Mouse (Mus musculus) forebrain, postnatal 0 days (tissue): ENCODE data around the gene Coq10b. TPM values are rescaled to one million over a fixed set of nuclear protein-coding genes. Genes with fewer than 3 reads are reported as not detected.
A peak's percentile ranks its signal among the peaks of the same experiment; 100 is the strongest.

Experiments
- ATAC-seq: fragments of 200-750 bp; cut with Nextera tagmentation; 2 replicates; pipeline ENCODE4 v1.8.0; 2017; ENCODE audit warnings: mild to moderate bottlenecking, moderate library complexity
- DNase-seq: peaks from one replicate; pipeline ENCODE4 v3.0.0-alpha.2; 2015
- H3K27ac ChIP-seq: fragments of 300-500 bp; sonication (generic); 2 replicates; pipeline ENCODE4 v1.5.1; 2014; ENCODE audit warnings: low read depth, mild to moderate bottlenecking, antibody characterized with exemption, low read length, moderate library complexity, mixed read lengths
- H3K27me3 ChIP-seq: fragments of 300-500 bp; sonication (generic); 2 replicates; pipeline ENCODE4 v1.6.1; 2014; ENCODE audit warnings: mild to moderate bottlenecking, low read length, mixed read lengths; ENCODE audit not compliant: insufficient read depth
- H3K36me3 ChIP-seq: fragments of 300-500 bp; sonication (generic); 2 replicates; pipeline ENCODE4 v1.6.1; 2014; ENCODE audit warnings: mild to moderate bottlenecking, moderate library complexity; ENCODE audit not compliant: insufficient read depth
- H3K4me1 ChIP-seq: fragments of 300-500 bp; sonication (generic); 2 replicates; pipeline ENCODE4 v1.6.1; 2014; ENCODE audit warnings: antibody characterized with exemption; ENCODE audit not compliant: insufficient read depth
- H3K4me2 ChIP-seq: fragments of 300-500 bp; sonication (generic); 2 replicates; pipeline ENCODE4 v1.6.1; 2014; ENCODE audit warnings: low read depth, mild to moderate bottlenecking, moderate library complexity
- H3K4me3 ChIP-seq: fragments of 300-500 bp; sonication (generic); 2 replicates; pipeline ENCODE4 v1.5.1; 2014; ENCODE audit warnings: low read depth, low read length, mixed read lengths
- H3K9ac ChIP-seq: fragments of 300-500 bp; sonication (generic); 2 replicates; pipeline ENCODE4 v1.6.1; 2014; ENCODE audit warnings: mild to moderate bottlenecking
- H3K9me3 ChIP-seq: fragments of 300-500 bp; sonication (generic); 2 replicates; pipeline ENCODE4 v1.6.1; 2016; ENCODE audit warnings: low read length
- CTCF ChIP-seq: sonication (generic); IDR thresholded peaks from 2 replicates; pipeline ENCODE4 v1.5.1; 2016; ENCODE audit warnings: antibody characterized with exemption, control low read depth, low read depth
- WGBS: fragments of 180-500 bp; shearing (Covaris S2); extraction: QIAGEN DNeasy Blood & Tissue Kit; methylation state at CpG from one replicate; pipeline ENCODE4 v1.1.7; 2014; 5-methylcytosine and 5-hydroxymethylcytosine counted together
- polyA plus RNA-seq: library from polyadenylated mRNA; unstranded; fragments of >200 nt; fragmentation: Nextera tagmentation; extraction: Ambion mirVana; gene quantifications from 2 replicates; pipeline ENCODE4 v1.2.1, GENCODE M21; 2015
- total RNA-seq: library from RNA; depleted of rRNA; stranded (reverse); fragments of >200 nt; gene quantifications from 2 replicates; pipeline ENCODE4 v1.2.3, GENCODE M21; 2014

Gene Coq10b
- total and polyA plus RNA-seq, 2 experiments from 2014 or later, result 26.1 to 27.0 TPM

GRCm38 (mm10) chr1:55076395-55076743 lies 23.8 kb downstream of the Coq10b start:
- DNase-seq, result no peak
- Histone ChIP-seq H3K4me1 (no peaks in the 10 kb centered on the region), H3K4me3 (no peak overlapping the region), H3K9ac (no peak overlapping the region), H3K36me3 (peaks cover 47% of the 10 kb centered on the region), H3K4me2 (no peak overlapping the region), H3K9me3 (no peaks in the 10 kb centered on the region), H3K27me3 (no peaks in the 10 kb centered on the region), H3K27ac (no peak overlapping the region)
- TF ChIP-seq CTCF, result no peak
- ATAC-seq, result no peak

GRCm38 (mm10) chr1:55076849-55077516 lies 24.4 kb downstream of the Coq10b start:
- 90% methylated on average over 2 of the region's 2 CpGs for WGBS
- no peaks in the 10 kb centered on the region for H3K27me3 ChIP-seq
- no peaks in the 10 kb centered on the region for H3K4me1 ChIP-seq
- peaks cover 46% of the 10 kb centered on the region for H3K36me3 ChIP-seq
- no peak for TF ChIP-seq CTCF
- DNase-seq, result no peak
- no peak overlapping the region for H3K4me3 ChIP-seq
- no peak overlapping the region for H3K4me2 ChIP-seq
- no peak overlapping the region for H3K27ac ChIP-seq
- ATAC-seq, result no peak
- H3K9ac ChIP-seq, result no peak overlapping the region
- no peaks in the 10 kb centered on the region for H3K9me3 ChIP-seq

- DNase-seq, result no peak
- no peaks in the 10 kb centered on the region for H3K27me3 ChIP-seq
- no peak overlapping the region for H3K9ac ChIP-seq
- no peak for TF ChIP-seq CTCF
- H3K4me3 ChIP-seq, result no peak overlapping the region
- no peak overlapping the region for H3K4me2 ChIP-seq
- no peaks in the 10 kb centered on the region for H3K9me3 ChIP-seq
- no peaks in the 10 kb centered on the region for H3K4me1 ChIP-seq
- ATAC-seq, result no peak
- peaks cover 52% of the 10 kb centered on the region for H3K36me3 ChIP-seq
- WGBS, result 94% methylated on average over 4 of the region's 4 CpGs
- H3K27ac ChIP-seq, result no peak overlapping the region
These were observed 27.1 kb downstream of the Coq10b start for GRCm38 (mm10) chr1:55079677-55080076.

GRCm38 (mm10) chr1:55082106-55082505 lies 29.5 kb downstream of the Coq10b start:
- ATAC-seq (no peak), DNase-seq (no peak)
- Histone ChIP-seq H3K9me3 (no peaks in the 10 kb centered on the region), H3K4me2 (no peak overlapping the region), H3K4me1 (peaks cover 8% of the 10 kb centered on the region; the same call in 1 of the 2 replicates), H3K9ac (no peak overlapping the region), H3K27me3 (no peaks in the 10 kb centered on the region), H3K27ac (no peak overlapping the region), H3K4me3 (no peak overlapping the region), H3K36me3 (peaks cover 46% of the 10 kb centered on the region)
- TF ChIP-seq CTCF, result peak; percentile 38
- WGBS, result 80% methylated on average over 1 of the region's 1 CpGs

GRCm38 (mm10) chr1:55085781-55086366 lies 33.3 kb downstream of the Coq10b start:
- Histone ChIP-seq H3K36me3 (peaks cover 27% of the 10 kb centered on the region), H3K4me2 (peak overlapping the region; percentile 72), H3K4me3 (no peak overlapping the region), H3K9ac (no peak overlapping the region), H3K9me3 (no peaks in the 10 kb centered on the region), H3K4me1 (peaks cover 8% of the 10 kb centered on the region; the same call in 1 of the 2 replicates), H3K27me3 (no peaks in the 10 kb centered on the region), H3K27ac (no peak overlapping the region)
- ATAC-seq (no peak), DNase-seq (no peak)
- 0 out of 2 replicates have a peak, but pooled peaks have one; percentile 11 for TF ChIP-seq CTCF
- 52% methylated on average over 7 of the region's 7 CpGs for WGBS

- peak overlapping the region; percentile 77 for H3K4me3 ChIP-seq
- no peaks in the 10 kb centered on the region for H3K27me3 ChIP-seq
- WGBS, result 1% methylated on average over 13 of the region's 13 CpGs
- H3K4me1 ChIP-seq, result peaks cover 8% of the 10 kb centered on the region; the same call in 1 of the 2 replicates
- DNase-seq, result no peak
- peaks cover 26% of the 10 kb centered on the region for H3K36me3 ChIP-seq
- no peak for TF ChIP-seq CTCF
- H3K9me3 ChIP-seq, result no peaks in the 10 kb centered on the region
- H3K4me2 ChIP-seq, result peak overlapping the region; percentile 72
- H3K27ac ChIP-seq, result peak overlapping the region; percentile 94
- peak overlapping the region; percentile 89 for H3K9ac ChIP-seq
- no peak for ATAC-seq
These were observed 34.4 kb downstream of the Coq10b start for GRCm38 (mm10) chr1:55086868-55087400.

- Histone ChIP-seq H3K36me3 (peaks cover 23% of the 10 kb centered on the region), H3K9ac (peak overlapping the region; percentile 89), H3K4me3 (peak overlapping the region; percentile 77), H3K4me2 (peak overlapping the region; percentile 72), H3K9me3 (no peaks in the 10 kb centered on the region), H3K4me1 (peaks cover 8% of the 10 kb centered on the region; the same call in 1 of the 2 replicates), H3K27ac (peak overlapping the region; percentile 94), H3K27me3 (no peaks in the 10 kb centered on the region)
- ATAC-seq (peak; percentile 66), DNase-seq (no peak)
- no peak for TF ChIP-seq CTCF
- 1% methylated on average over 56 of the region's 57 CpGs for WGBS
These were observed 34.9 kb downstream of the Coq10b start for GRCm38 (mm10) chr1:55087401-55087904.
